Mouse (Mus musculus) urinary bladder, postnatal 25 days (tissue): ENCODE results near the gene Thap8.

Experiments
- DNase-seq: peaks from one replicate; pipeline ENCODE4 v3.0.0; 2022; ENCODE audit warnings: low spot score

Gene Thap8

GRCm38 (mm10) chr7:30318142-30318541, 38.2 kb downstream of the Thap8 start:
- no peak for DNase-seq

DNA sequence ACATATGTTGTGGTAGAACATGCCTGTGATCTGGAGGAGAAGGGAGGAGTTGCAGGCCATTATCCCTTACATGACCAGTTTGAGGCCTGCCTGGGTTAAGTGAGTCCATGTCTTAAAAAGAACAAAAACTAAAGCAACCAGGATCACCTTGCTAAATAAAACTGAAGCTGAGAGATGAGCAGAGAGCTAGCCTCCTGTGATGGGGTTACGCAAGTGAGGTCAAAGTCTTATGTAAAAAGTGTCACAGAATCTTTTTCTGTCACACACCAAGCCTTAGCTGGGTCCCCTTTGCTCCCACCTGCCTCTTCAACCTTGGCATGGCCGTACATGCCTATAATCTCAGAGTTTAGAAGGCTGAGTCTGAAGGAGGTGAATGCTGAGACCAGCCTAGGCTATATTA, 41.1 kb downstream of the Thap8 start:
- no peak for DNase-seq

DNA sequence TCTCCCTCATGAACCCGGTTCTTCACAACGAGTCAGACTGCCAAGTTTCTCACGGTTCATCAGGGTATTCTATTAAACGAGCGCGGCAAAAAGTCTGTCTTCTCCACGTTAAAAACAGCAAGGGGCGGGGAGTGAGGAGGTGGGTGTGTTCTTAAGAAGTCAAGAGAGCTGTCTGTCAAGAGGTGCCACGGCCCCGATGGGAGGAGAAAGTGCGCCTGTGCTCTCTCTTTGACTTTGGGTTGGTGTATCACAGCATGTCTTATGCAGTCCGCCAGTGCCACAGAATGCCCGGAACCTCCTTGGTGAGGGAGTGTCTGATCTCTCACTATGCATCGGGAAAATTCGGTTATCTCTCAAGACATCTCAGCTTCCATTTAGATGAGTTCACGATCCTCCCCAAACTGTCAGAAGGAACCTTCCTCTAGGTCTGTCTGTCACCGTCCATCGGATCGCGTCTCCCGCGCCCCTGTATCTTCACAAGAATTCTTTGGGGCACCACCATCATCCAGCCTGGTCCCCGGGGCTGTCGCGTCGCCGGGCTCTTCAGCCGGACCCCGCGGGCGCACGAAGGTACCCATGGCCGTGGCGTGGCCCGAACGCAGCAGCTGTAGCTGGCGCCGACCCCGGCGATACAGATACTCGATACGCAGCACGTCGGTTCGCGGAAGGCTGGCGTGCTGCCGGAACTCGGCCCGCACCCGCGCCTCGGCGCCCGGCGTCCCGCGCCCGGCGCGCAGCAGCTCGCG, 41.8 kb downstream of the Thap8 start, which contains the start of gene E130208F15Rik:
TSS of gene E130208F15Rik (plus strand) at position 202 of the 746 bp plus-strand sequence.
- DNase-seq, result peak; percentile 49

GRCm38 (mm10) chr7:30322285-30322667, 42.4 kb downstream of the Thap8 start:
- peak; percentile 94 for DNase-seq

DNA sequence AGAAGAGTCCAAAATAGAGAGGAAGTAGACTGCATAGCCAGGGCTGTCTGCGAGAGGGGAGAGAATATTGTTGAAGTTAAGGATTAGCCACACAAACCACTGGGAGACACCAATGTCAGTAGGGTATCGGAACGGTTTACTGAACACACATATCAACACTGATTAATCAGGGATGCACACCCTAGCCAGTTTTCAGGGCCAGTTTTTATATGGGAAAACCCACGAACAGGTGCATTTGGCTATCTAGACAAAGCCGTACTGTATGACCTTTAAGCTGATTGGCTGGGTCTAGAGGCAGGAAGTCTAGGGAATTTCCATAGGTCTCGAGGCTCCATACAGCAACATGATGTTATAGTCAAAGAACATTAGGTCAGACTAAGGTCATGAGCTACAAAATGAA, 43.0 kb downstream of the Thap8 start:
- no peak for DNase-seq

GRCm38 (mm10) chr7:30323795-30324194, 43.9 kb downstream of the Thap8 start, which contains the start of gene Sdhaf1:
Sdhaf1 (minus strand) TSS chr7:30323895.
- DNase-seq, result no peak

DNA sequence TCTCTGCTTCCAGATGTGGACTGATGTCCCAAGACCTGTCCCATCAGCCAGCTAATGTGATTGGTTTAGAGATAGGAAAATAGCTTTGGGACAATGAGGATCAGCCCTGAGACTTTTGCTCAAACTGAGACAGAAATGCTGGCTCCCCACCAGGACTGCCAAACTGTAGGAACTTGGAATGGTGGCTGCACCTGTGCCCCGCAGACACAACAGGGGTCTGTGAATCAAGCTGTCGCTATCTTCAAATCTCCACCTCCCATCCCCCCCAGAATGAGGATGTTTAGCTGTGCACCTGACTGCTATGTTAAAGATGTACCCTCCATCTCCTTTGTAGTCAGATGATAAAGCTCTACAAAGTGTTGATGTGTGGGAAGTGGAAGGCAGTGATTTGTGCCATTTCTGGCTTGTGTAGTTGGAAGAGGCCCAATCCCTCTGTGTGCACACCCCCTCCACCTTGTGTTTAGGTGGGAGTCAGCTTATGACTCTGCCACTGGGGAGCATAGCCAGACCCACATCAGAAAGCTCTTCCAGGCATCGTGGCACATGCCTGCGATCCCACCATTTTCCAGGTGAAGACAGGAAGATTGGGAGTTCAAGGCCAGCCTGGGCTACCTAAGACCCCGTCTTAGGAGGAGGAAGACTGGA, 44.5 kb downstream of the Thap8 start:
- DNase-seq, result no peak

GRCm38 (mm10) chr7:30325364-30325763, 45.5 kb downstream of the Thap8 start:
- DNase-seq, result no peak

- DNase-seq, result no peak
Measured at GRCm38 (mm10) chr7:30326427-30326826, 46.5 kb downstream of the Thap8 start.

DNA sequence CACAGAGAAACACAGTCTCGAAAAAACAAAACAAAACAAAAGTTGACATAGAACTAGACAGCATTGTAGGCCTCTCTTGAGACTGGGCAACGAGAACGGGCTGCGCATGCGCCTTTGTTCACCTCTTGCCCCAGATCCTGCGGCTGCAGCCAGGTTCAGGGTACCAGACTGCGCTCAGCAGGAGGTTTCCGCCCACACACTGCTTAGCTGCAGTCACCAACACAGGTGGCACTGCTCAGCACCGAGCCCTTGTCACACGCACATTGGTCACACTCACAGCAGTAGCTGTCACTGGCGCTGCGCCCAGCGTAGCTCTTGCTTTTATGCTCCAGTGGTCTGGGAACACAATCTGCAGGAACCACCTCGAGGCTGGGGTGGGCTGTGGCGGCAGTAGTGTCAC, 47.2 kb downstream of the Thap8 start:
- DNase-seq, result no peak

DNA sequence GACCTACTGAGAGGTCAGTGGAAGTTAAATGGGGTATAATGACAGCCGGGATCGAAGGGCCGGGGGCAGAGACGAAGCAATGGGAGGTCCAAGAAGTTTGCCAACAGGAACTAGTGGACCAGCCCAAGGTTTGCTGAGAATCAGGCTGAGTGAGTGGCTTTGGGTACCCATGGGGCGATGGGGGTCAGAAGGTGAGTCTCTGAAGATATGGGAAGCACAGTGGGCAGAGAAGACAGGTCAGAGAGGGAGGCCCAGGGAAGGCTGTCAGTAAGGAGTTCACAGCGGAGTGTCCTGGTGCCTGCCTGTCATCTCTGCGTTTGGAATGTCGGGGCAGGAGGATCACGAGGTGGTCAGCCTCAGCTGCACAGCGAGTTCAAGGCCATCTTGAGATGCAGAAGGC, 48.5 kb downstream of the Thap8 start:
- DNase-seq, result no peak

- peak; percentile 47 for DNase-seq
Measured at GRCm38 (mm10) chr7:30331887-30332286, 52.0 kb downstream of the Thap8 start.

- DNase-seq, result no peak
Measured at GRCm38 (mm10) chr7:30332622-30333259, 52.8 kb downstream of the Thap8 start.

- DNase-seq, result no peak
Measured at GRCm38 (mm10) chr7:30333436-30333835, 53.5 kb downstream of the Thap8 start.

DNA sequence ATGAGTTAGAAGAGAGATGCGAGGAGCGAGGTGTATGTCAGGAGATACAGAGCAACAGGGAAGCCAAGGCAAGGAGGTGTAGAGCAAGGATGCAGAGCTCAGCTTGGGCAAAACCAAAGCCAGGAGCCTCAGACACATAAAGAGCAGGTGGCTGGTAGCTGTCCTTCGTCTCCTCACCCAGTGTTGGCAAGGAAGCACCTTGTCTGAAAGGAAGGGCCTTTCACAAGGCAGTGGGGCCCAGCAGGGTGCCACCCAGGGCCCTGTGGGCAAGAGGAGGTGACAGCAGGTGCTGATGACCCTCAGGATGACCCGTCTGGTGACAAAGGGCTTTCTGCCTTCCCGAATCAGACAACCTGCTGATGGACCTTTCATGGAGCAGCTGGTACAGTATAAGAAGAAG, 54.7 kb downstream of the Thap8 start:
- DNase-seq, result no peak

DNA sequence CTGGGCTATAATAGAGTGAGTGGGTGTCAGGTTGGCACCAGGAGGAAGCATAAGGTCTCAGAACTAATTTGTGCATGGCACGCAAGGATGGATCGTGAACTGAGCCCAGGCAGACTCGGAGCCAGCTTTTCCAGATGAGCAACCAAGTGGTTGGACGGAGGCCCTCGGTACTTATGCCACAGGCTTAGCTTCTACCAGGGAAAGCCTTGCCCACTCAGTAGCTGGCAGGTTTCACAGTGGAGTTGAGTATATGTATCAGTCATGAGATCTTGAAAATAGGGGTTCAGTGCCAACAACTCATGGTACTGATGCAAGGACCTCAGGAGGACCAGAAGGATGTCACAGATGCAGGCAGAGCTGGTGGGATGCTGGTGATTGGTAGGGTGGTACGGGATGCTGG, 55.8 kb downstream of the Thap8 start:
- no peak for DNase-seq

DNA sequence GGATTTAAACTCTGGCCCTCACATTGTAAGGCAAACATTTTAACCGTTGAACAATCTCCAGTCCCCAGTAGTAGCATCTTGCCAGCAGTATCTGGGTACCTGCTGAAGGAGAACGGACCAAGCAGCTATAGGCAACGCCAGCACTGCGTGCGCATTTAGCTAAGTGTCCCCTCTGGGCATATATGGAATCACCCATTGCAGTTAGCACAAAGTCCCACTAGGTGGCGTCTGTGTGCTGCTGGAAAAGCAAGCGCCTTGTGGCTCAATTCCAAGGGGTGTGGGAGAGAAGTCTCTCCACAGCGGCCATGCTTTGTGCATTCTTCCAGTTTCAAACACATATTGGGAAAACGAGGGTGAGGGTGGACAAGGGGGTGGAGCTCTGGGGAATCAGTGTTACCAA, 56.5 kb downstream of the Thap8 start:
- DNase-seq, result peak; percentile 82

- DNase-seq, result no peak
Measured at GRCm38 (mm10) chr7:30339432-30340109, 59.7 kb downstream of the Thap8 start.
